Comparison of ENCODE assay signal across 33 mouse cellular contexts in genomic region chr7:30681897-30682296, GRCm38 (mm10). TPM values are rescaled to one million over a fixed set of nuclear protein-coding genes. Genes with fewer than 3 reads are reported as not detected.
A peak's percentile ranks its signal among the peaks of the same experiment; 100 is the strongest.
DNase-seq lines count a peak whose midpoint lies in the region; ATAC-seq and TF ChIP-seq lines count a peak whose summit lies in the region.
"Had no signal": no experiment of that assay in that cellular context is flagged by ENCODE, and none has a peak within 500 bp of the region (broad histone marks: within the 10 kb centered on the region; RNA-seq: fewer than 3 reads in every experiment).

No protein-coding gene starts in this region.

- H3K9ac ChIP-seq in heart, adult 2 months (ENCODE audit: low read depth, low read length) = no peak overlapping the region
- H3K9ac ChIP-seq in heart, embryonic 12.5 days = no peak overlapping the region
- H3K9ac ChIP-seq: forebrain, embryonic 15.5 days; heart, embryonic 13.5 days; kidney, embryonic 15.5 days; liver, embryonic 13.5 days; midbrain, embryonic 13.5 days had no signal

- ATAC-seq in heart, embryonic 12.5 days (ENCODE audit: insufficient number of reproducible peaks, low FRiP score) = no peak
- ATAC-seq: forebrain, embryonic 15.5 days; hindbrain, postnatal 0 days; intestine, embryonic 16.5 days; midbrain, embryonic 13.5 days had no signal

- no peaks in the 10 kb centered on the region for H3K36me3 ChIP-seq in heart, adult 2 months (ENCODE audit: control insufficient read depth, insufficient read depth, low read length)
- no peaks in the 10 kb centered on the region for H3K36me3 ChIP-seq in heart, embryonic 12.5 days
- H3K36me3 ChIP-seq in midbrain, embryonic 10.5 days = no peaks in the 10 kb centered on the region
- H3K36me3 ChIP-seq: forebrain, embryonic 15.5 days; heart, embryonic 13.5 days; kidney, embryonic 15.5 days; liver, embryonic 13.5 days; midbrain, embryonic 13.5 days had no signal

- peak; percentile 47 for DNase-seq in gastrocnemius, adult 18-20 months (ENCODE audit: low spot score)
- no peak for DNase-seq in gastrocnemius, postnatal 10 days
- DNase-seq in heart, adult 2 months = peak; percentile 54 to 61
- peak; percentile 40 to 49 for DNase-seq in adrenal gland, postnatal 36 days
- peak; percentile 38 for DNase-seq in heart, postnatal 4 days
- DNase-seq in embryo, embryonic 10 days (ENCODE audit: low spot score) = no peak
- no peak for DNase-seq in midbrain, embryonic 10.5 days (ENCODE audit: low spot score)
- DNase-seq: cerebellum, adult 8-10 months; cerebellum, postnatal 36 days; kidney, postnatal 4 days; layer of hippocampus, adult 9-11 months; liver, embryonic 13.5 days; lung, adult 2 months; lung, postnatal 14 days; right cerebral cortex, postnatal 14 days; spleen, adult 18-20 months; thymus, postnatal 25 days had no signal

- intact Hi-C loops in heart, adult 2 months (cut with DNase I) = no loop called here

- H3K4me3 ChIP-seq in heart, adult 2 months = no peak overlapping the region
- no peak overlapping the region for H3K4me3 ChIP-seq in heart, embryonic 12.5 days
- H3K4me3 ChIP-seq in midbrain, embryonic 10.5 days = no peak overlapping the region
- H3K4me3 ChIP-seq: forebrain, embryonic 15.5 days; heart, embryonic 13.5 days; kidney, embryonic 15.5 days; left cerebral cortex, adult 2 months; liver, embryonic 13.5 days; midbrain, embryonic 13.5 days had no signal

- 0 out of 2 replicates have a peak, but pooled peaks cover 5% of the 10 kb centered on the region for H3K9me3 ChIP-seq in heart, embryonic 12.5 days (replicated peaks)
- no peaks in the 10 kb centered on the region for H3K9me3 ChIP-seq in midbrain, embryonic 10.5 days (replicated peaks)
- H3K9me3 ChIP-seq: forebrain, embryonic 15.5 days; kidney, embryonic 15.5 days; liver, embryonic 13.5 days; midbrain, embryonic 13.5 days had no signal

- peak overlapping the region; percentile 71 for H3K27ac ChIP-seq in heart, adult 2 months
- no peak overlapping the region for H3K27ac ChIP-seq in heart, embryonic 12.5 days (ENCODE audit: poor library complexity, severe bottlenecking)
- H3K27ac ChIP-seq in midbrain, embryonic 10.5 days (replicated peaks) = no peak overlapping the region
- H3K27ac ChIP-seq: forebrain, embryonic 15.5 days; heart, embryonic 13.5 days; hindbrain, postnatal 0 days; kidney, embryonic 15.5 days; left cerebral cortex, adult 2 months; liver, embryonic 13.5 days; midbrain, embryonic 13.5 days had no signal

- WGBS in heart, adult 2 months = 40% methylated on average over 5 of the region's 5 CpGs
- 48% methylated on average over 5 of the region's 5 CpGs for WGBS in heart, embryonic 12.5 days
- WGBS in midbrain, embryonic 10.5 days = 69% methylated on average over 5 of the region's 5 CpGs

- no peaks in the 10 kb centered on the region for H3K4me1 ChIP-seq in heart, adult 2 months (ENCODE audit: control insufficient read depth, insufficient read depth, low read length)
- H3K4me1 ChIP-seq in heart, embryonic 12.5 days (replicated peaks) = no peaks in the 10 kb centered on the region; the same call in 1 of the 2 replicates
- H3K4me1 ChIP-seq in midbrain, embryonic 10.5 days = no peaks in the 10 kb centered on the region
- H3K4me1 ChIP-seq: forebrain, embryonic 15.5 days; heart, embryonic 13.5 days; kidney, embryonic 15.5 days; liver, embryonic 13.5 days; midbrain, embryonic 13.5 days had no signal

- no peak overlapping the region for H3K4me2 ChIP-seq in heart, embryonic 12.5 days
- H3K4me2 ChIP-seq: forebrain, embryonic 15.5 days; heart, embryonic 13.5 days; kidney, embryonic 15.5 days; liver, embryonic 13.5 days; midbrain, embryonic 13.5 days had no signal

- 0 out of 2 replicates have a peak, but pooled peaks have one; percentile 16 for TF ChIP-seq EP300 in heart, adult 2 months (IDR thresholded peaks at IDR 0.05; ENCODE audit: insufficient read depth, low read depth, low read length)

- no peaks in the 10 kb centered on the region for H3K79me2 ChIP-seq in heart, adult 2 months (replicated peaks; ENCODE audit: control insufficient read depth, insufficient read depth, low read length)

- TF ChIP-seq POLR2A in heart, adult 2 months (IDR thresholded peaks at IDR 0.05; ENCODE audit: insufficient read depth, low read depth, low read length) = no peak

- no peaks in the 10 kb centered on the region for H3K27me3 ChIP-seq in heart, adult 2 months (ENCODE audit: control insufficient read depth, insufficient read depth, low read length)
- 0 out of 2 replicates have a peak, but pooled peaks cover 4% of the 10 kb centered on the region for H3K27me3 ChIP-seq in heart, embryonic 12.5 days (replicated peaks)
- peaks cover 8% of the 10 kb centered on the region for H3K27me3 ChIP-seq in midbrain, embryonic 10.5 days (ENCODE audit: low read depth, poor library complexity, severe bottlenecking)
- H3K27me3 ChIP-seq: liver, embryonic 13.5 days had no signal

- TF ChIP-seq CTCF in heart, adult 2 months (IDR thresholded peaks at IDR 0.05) = no peak

RNA-seq across cellular contexts. Expression of gene Pmis2, which starts 10.5 kb away (rescaled TPM):
- total RNA-seq in gastrocnemius, adult 18-20 months (2021) = 1 to 10 TPM; 2.8 to 3.9 TPM
- total RNA-seq in gastrocnemius, postnatal 10 days (2021) = 1 to 10 TPM; 1.3 to 1.5 TPM
- under 1 TPM in 1 of 2 experiments, not detected in 1; 0.52 TPM for total RNA-seq in heart, adult 2 months (2021)
- not detected in 2 replicates for polyA plus RNA-seq in heart, adult 2 months (2012; rRNA removed)
- polyA plus RNA-seq in heart, embryonic 12.5 days (2016; fragmentation: Nextera tagmentation; extraction: Ambion mirVana) = not detected in 2 replicates
- total RNA-seq in adrenal gland, postnatal 36 days (2021) = not detected
- not detected for total RNA-seq in heart, postnatal 4 days (2021)
- not detected in 2 replicates for polyA plus RNA-seq in midbrain, embryonic 10.5 days (2016; fragmentation: Nextera tagmentation; extraction: Ambion mirVana)
- total RNA-seq: hindbrain, postnatal 0 days; left cerebral cortex, adult 2 months; left cerebral cortex, postnatal 36 days; megakaryocyte, adult 5-6 weeks; monocyte, adult 5-6 weeks; neutrophil, adult 5-6 weeks had no signal
- polyA plus RNA-seq: brain, embryonic 14.5 days; embryonic facial prominence, embryonic 14.5 days; forebrain, embryonic 15.5 days; heart, embryonic 13.5 days; hindbrain, embryonic 11.5 days; hindbrain, postnatal 0 days; intestine, embryonic 16.5 days; kidney, embryonic 15.5 days; limb, embryonic 14.5 days; liver, embryonic 13.5 days; lung, adult 2 months; midbrain, embryonic 13.5 days had no signal

RNA-seq across cellular contexts. Expression of gene 2200002J24Rik, which starts 16.8 kb away (rescaled TPM):
- total RNA-seq in gastrocnemius, adult 18-20 months (2021) = not detected
- not detected for total RNA-seq in gastrocnemius, postnatal 10 days (2021)
- not detected for total RNA-seq in heart, adult 2 months (2021)
- 0.35 TPM in 1 of 2 replicates, not detected in the other for polyA plus RNA-seq in heart, adult 2 months (2012; rRNA removed)
- polyA plus RNA-seq in heart, embryonic 12.5 days (2016; fragmentation: Nextera tagmentation; extraction: Ambion mirVana) = 1.2 and 1.5 TPM in 2 replicates
- 1 to 10 TPM; 4.8 to 6.3 TPM for total RNA-seq in adrenal gland, postnatal 36 days (2021)
- not detected for total RNA-seq in heart, postnatal 4 days (2021)
- not detected in 2 replicates for polyA plus RNA-seq in midbrain, embryonic 10.5 days (2016; fragmentation: Nextera tagmentation; extraction: Ambion mirVana)
- total RNA-seq: hindbrain, postnatal 0 days; left cerebral cortex, adult 2 months; left cerebral cortex, postnatal 36 days; megakaryocyte, adult 5-6 weeks; monocyte, adult 5-6 weeks; neutrophil, adult 5-6 weeks had no signal
- polyA plus RNA-seq: brain, embryonic 14.5 days; forebrain, embryonic 15.5 days; hindbrain, embryonic 11.5 days; lung, adult 2 months; midbrain, embryonic 13.5 days had no signal

RNA-seq across cellular contexts. Expression of gene Haus5, which starts 17.1 kb away (rescaled TPM):
- total RNA-seq in gastrocnemius, adult 18-20 months (2021) = 1 to 10 TPM; 2.6 to 3.8 TPM
- total RNA-seq in gastrocnemius, postnatal 10 days (2021) = 1 to 10 TPM; 3.7 to 5.7 TPM
- total RNA-seq in heart, adult 2 months (2021) = 1 to 10 TPM; 3.3 to 3.9 TPM
- 3.7 and 4.9 TPM in 2 replicates for polyA plus RNA-seq in heart, adult 2 months (2012; rRNA removed)
- 35.4 and 36.3 TPM in 2 replicates for polyA plus RNA-seq in heart, embryonic 12.5 days (2016; fragmentation: Nextera tagmentation; extraction: Ambion mirVana)
- total RNA-seq in adrenal gland, postnatal 36 days (2021) = 10 to 100 TPM; 10.1 to 10.5 TPM
- total RNA-seq in heart, postnatal 4 days (2021) = 10 to 100 TPM; 13.1 to 16.6 TPM
- polyA plus RNA-seq in midbrain, embryonic 10.5 days (2016; fragmentation: Nextera tagmentation; extraction: Ambion mirVana) = 79.8 and 84.0 TPM in 2 replicates

RNA-seq across cellular contexts. Expression of gene Atp4a, which starts 30.1 kb away (rescaled TPM):
- total RNA-seq in gastrocnemius, adult 18-20 months (2021) = under 1 TPM in 1 of 2 experiments, not detected in 1; 0.07 TPM
- not detected for total RNA-seq in gastrocnemius, postnatal 10 days (2021)
- under 1 TPM; 0.10 to 0.32 TPM for total RNA-seq in heart, adult 2 months (2021)
- not detected in 2 replicates for polyA plus RNA-seq in heart, adult 2 months (2012; rRNA removed)
- polyA plus RNA-seq in heart, embryonic 12.5 days (2016; fragmentation: Nextera tagmentation; extraction: Ambion mirVana) = 0.78 and 0.98 TPM in 2 replicates
- total RNA-seq in adrenal gland, postnatal 36 days (2021) = 1 to 10 TPM; 3.1 to 5.9 TPM
- total RNA-seq in heart, postnatal 4 days (2021) = under 1 TPM; 0.14 to 0.74 TPM
- polyA plus RNA-seq in midbrain, embryonic 10.5 days (2016; fragmentation: Nextera tagmentation; extraction: Ambion mirVana) = 0.89 and 1.1 TPM in 2 replicates
- total RNA-seq: monocyte, adult 5-6 weeks had no signal
- polyA plus RNA-seq: lung, adult 2 months had no signal

RNA-seq across cellular contexts. Expression of gene Rbm42, which starts 31.8 kb away (rescaled TPM):
- 10 to 100 TPM; 37.6 to 40.7 TPM for total RNA-seq in gastrocnemius, adult 18-20 months (2021)
- total RNA-seq in gastrocnemius, postnatal 10 days (2021) = 10 to 100 TPM; 42.4 to 44.4 TPM
- 10 to 100 TPM; 47.7 to 51.3 TPM for total RNA-seq in heart, adult 2 months (2021)
- polyA plus RNA-seq in heart, adult 2 months (2012; rRNA removed) = 25.8 and 29.1 TPM in 2 replicates
- polyA plus RNA-seq in heart, embryonic 12.5 days (2016; fragmentation: Nextera tagmentation; extraction: Ambion mirVana) = 96.5 and 103 TPM in 2 replicates
- 10 to 100 TPM; 83.0 to 88.1 TPM for total RNA-seq in adrenal gland, postnatal 36 days (2021)
- 10 to 100 TPM; 58.8 to 62.2 TPM for total RNA-seq in heart, postnatal 4 days (2021)
- 140 and 145 TPM in 2 replicates for polyA plus RNA-seq in midbrain, embryonic 10.5 days (2016; fragmentation: Nextera tagmentation; extraction: Ambion mirVana)

Comparison
In these comparisons a context has a peak if more than half of its experiments do, and no peak if none do; other contexts are left out.
1. DNase-seq: peak in gastrocnemius, adult 18-20 months (single experiment), heart, adult 2 months (2 of 2), adrenal gland, postnatal 36 days (2 of 2) and heart, postnatal 4 days (single experiment); none in gastrocnemius, postnatal 10 days (single experiment), embryo, embryonic 10 days (single experiment) and midbrain, embryonic 10.5 days (single experiment).
2. RNA of gene 2200002J24Rik, which starts 16.8 kb away (total RNA-seq): 4.8 to 6.3 TPM in adrenal gland, postnatal 36 days; not detected in gastrocnemius, postnatal 10 days, not detected in heart, postnatal 4 days, not detected in heart, adult 2 months and not detected in gastrocnemius, adult 18-20 months; every median in the first group is over 4 times any median in the second.